Comparison of ENCODE assay signal across 17 mouse cellular contexts in genomic region chr1:155623192-155623591, GRCm38 (mm10).
"Had no signal": no experiment of that assay in that cellular context is flagged by ENCODE, and none has a peak within 500 bp of the region (broad histone marks: within the 10 kb centered on the region; RNA-seq: fewer than 3 reads in every experiment).

No protein-coding gene starts in this region.

- H3K9ac ChIP-seq: lung, embryonic 15.5 days; midbrain, embryonic 13.5 days; midbrain, embryonic 15.5 days; neural tube, embryonic 12.5 days; stomach, embryonic 15.5 days had no signal

- H3K4me3 ChIP-seq: lung, embryonic 15.5 days; megakaryocyte, embryonic 14.5 days; midbrain, embryonic 13.5 days; midbrain, embryonic 15.5 days; neural tube, embryonic 12.5 days; stomach, embryonic 15.5 days had no signal

- H3K36me3 ChIP-seq: lung, embryonic 15.5 days; midbrain, embryonic 15.5 days; neural tube, embryonic 12.5 days; stomach, embryonic 15.5 days had no signal

- H3K27me3 ChIP-seq: lung, embryonic 15.5 days; megakaryocyte, embryonic 14.5 days; midbrain, embryonic 13.5 days; midbrain, embryonic 15.5 days; neural tube, embryonic 12.5 days; stomach, embryonic 15.5 days had no signal

- H3K4me1 ChIP-seq: lung, embryonic 15.5 days; megakaryocyte, embryonic 14.5 days; midbrain, embryonic 13.5 days; midbrain, embryonic 15.5 days; neural tube, embryonic 12.5 days; stomach, embryonic 15.5 days had no signal

- H3K9me3 ChIP-seq: lung, embryonic 15.5 days; megakaryocyte, embryonic 14.5 days; midbrain, embryonic 13.5 days; midbrain, embryonic 15.5 days; neural tube, embryonic 12.5 days; stomach, embryonic 15.5 days had no signal

- DNase-seq: lung, adult 2 months; lung, postnatal 14 days; lung, postnatal 36 days; right cerebral cortex, postnatal 14 days; thymus, adult 2 months; thymus, postnatal 25 days; thymus, postnatal 4 days had no signal

- ATAC-seq: lung, postnatal 0 days; midbrain, embryonic 13.5 days; midbrain, embryonic 15.5 days had no signal

- H3K4me2 ChIP-seq: lung, embryonic 15.5 days; midbrain, embryonic 11.5 days; midbrain, embryonic 13.5 days; midbrain, embryonic 15.5 days; neural tube, embryonic 12.5 days; stomach, embryonic 15.5 days had no signal

- H3K27ac ChIP-seq: lung, embryonic 15.5 days; macrophage; midbrain, embryonic 13.5 days; midbrain, embryonic 15.5 days; neural tube, embryonic 12.5 days; stomach, embryonic 15.5 days; stomach, postnatal 0 days had no signal
